Mouse (Mus musculus) adrenal gland, adult 10 weeks (tissue): ENCODE results near the gene Cab39. TPM values are rescaled to one million over a fixed set of nuclear protein-coding genes. Genes with fewer than 3 reads are reported as not detected.

Experiments used
- polyA plus RNA-seq: library from polyadenylated mRNA; stranded (reverse); fragments of 350-450 nt; fragmentation: Illumina TruSeq; extraction: RNeasy Lipid Tissue Mini Kit (QIAGEN cat#74804); gene quantifications from one replicate; pipeline ENCODE4 v1.2.3, GENCODE M21; 2014; ENCODE audit warnings: low read depth, low replicate concordance

Gene Cab39
- polyA plus RNA-seq: 307 TPM

DNA sequence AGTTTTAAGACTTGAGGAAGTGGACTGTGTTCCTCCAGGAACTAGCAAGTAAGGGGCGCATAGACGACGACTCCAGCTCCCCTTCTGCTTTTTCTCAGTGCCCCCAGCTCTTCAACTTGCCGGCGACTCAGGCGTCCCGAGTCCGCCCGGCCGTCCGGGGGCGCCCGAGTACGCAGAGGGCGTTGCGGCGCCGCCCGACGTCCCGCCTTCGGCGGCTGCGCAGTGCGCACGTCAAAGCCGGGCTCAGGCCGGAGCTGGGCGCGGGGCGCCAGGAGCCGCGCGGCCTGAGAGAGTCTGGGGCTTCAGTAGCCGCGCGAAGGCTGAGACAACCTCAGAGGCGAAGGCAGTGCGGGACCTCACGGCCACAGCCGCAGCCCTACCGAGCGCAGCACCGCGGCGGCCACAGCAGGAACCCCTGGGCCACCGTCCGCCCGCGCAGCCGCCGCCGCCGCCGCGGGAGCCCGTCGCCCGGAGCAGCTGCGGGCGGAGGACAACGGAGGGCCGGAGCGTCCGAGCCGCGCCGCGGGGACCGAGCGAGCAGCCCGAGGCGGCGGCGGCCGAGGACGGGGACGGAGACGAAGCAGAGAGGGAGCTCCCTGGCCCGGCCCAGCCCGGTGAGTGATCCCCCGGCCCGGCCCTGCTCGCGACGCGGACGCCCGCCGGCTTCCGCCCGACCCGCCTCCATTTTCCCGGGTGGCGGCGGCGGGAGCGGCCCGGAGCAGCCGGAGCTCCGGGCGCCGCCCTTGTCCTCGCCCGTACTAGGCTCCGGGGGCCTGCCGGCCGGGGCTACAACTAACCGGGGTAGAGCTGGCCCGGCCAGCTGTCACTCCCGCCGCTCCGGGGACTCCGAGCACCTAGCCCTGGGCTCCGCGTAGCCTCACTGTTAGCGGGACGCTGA lies at the start of gene Cab39:
Gene Cab39, plus strand, starts transcription at position 234 of the 898 bp plus-strand sequence.

GRCm38 (mm10) chr1:85778436-85778835 lies 14.8 kb upstream of the Cab39 start, which contains the start of gene A630001G21Rik:
A630001G21Rik (minus strand) TSS chr1:85778643.

DNA sequence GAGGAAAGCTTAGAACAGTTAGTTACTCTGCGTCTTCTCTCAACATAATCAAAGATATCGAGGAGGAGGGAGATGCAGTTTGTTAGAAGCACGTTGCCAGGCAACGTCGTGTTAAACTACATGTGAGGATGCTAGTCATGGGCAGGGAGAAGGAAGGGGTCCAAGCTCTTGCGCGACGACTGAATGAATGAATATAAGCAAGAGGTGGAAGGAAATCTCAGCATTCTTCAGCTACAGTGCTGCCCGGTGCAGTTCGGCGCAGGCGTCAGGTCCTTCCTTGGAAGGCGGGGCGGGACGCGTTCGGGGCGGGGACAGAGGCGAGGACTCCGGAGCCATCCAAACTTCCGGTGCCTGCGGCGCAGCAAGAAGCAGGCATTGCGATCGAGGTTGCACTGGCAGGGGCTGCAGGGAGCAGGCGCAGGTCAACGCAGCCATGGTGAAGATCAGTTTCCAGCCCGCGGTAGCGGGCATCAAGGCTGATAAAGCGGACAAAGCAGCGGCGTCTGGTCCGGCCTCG lies 101.0 kb downstream of the Cab39 start, which contains the start of gene Itm2c:
Gene Itm2c, plus strand, starts transcription at position 51 of the 517 bp plus-strand sequence.

Other genes with a start within 250 kb of the Cab39 start
- not detected for gene G530012D18Rik, start 217.8 kb upstream of the Cab39 start, polyA plus RNA-seq
- gene Sp110, start 194.6 kb upstream of the Cab39 start, polyA plus RNA-seq: 4.7 TPM
- 7.7 TPM for gene Sp140, start 193.1 kb upstream of the Cab39 start, polyA plus RNA-seq
- 59.2 TPM for gene Sp100, start 143.5 kb upstream of the Cab39 start, polyA plus RNA-seq
- gene A630001G21Rik, start 14.8 kb upstream of the Cab39 start, polyA plus RNA-seq: 2.6 TPM
- 24.6 TPM for gene Itm2c, start 100.8 kb downstream of the Cab39 start, polyA plus RNA-seq
- gene 4933407L21Rik, start 135.0 kb downstream of the Cab39 start, polyA plus RNA-seq: not detected
- 9.4 TPM for gene Gpr55, start 167.6 kb downstream of the Cab39 start, polyA plus RNA-seq
- not detected for gene Spata3, start 223.4 kb downstream of the Cab39 start, polyA plus RNA-seq